Mouse (Mus musculus) kidney, postnatal 4 days (tissue): Measurements from ENCODE around the gene Kcnip2.

Experiments
- DNase-seq, 2 experiments: peaks; one replicate each; pipeline ENCODE4 v3.0.0; 2021; ENCODE audit warnings: mixed read lengths in 2 of 2

The Kcnip2 gene

GRCm38 (mm10) chr19:45815831-45816405 is at the start of gene Kcnip2:
TSS of gene Kcnip2 (minus strand) at chr19:45816061.
- peak; percentile 69 to 79 for DNase-seq

GRCm38 (mm10) chr19:45855284-45855920 is 39.5 kb upstream of the Kcnip2 start:
- DNase-seq, result no peak

GRCm38 (mm10) chr19:45854521-45854920 is 38.7 kb upstream of the Kcnip2 start:
- no peak for DNase-seq

- no peak for DNase-seq
These were observed 31.9 kb upstream of the Kcnip2 start for GRCm38 (mm10) chr19:45847733-45848093.

- DNase-seq, result peak; percentile 34 to 41
These were observed 31.3 kb upstream of the Kcnip2 start for GRCm38 (mm10) chr19:45847016-45847732.

- no peak for DNase-seq
These were observed 28.3 kb upstream of the Kcnip2 start for GRCm38 (mm10) chr19:45844209-45844608.

GRCm38 (mm10) chr19:45843424-45843823 is 27.6 kb upstream of the Kcnip2 start:
- no peak for DNase-seq

GRCm38 (mm10) chr19:45837050-45837994 is 21.5 kb upstream of the Kcnip2 start:
- DNase-seq, result no peak

- no peak for DNase-seq
These were observed 19.6 kb upstream of the Kcnip2 start for GRCm38 (mm10) chr19:45835490-45835889.

- no peak for DNase-seq
These were observed 17.8 kb upstream of the Kcnip2 start for GRCm38 (mm10) chr19:45833665-45834064.

GRCm38 (mm10) chr19:45830679-45831078 is 14.8 kb upstream of the Kcnip2 start:
- DNase-seq, result no peak

GRCm38 (mm10) chr19:45827736-45828135 is 11.9 kb upstream of the Kcnip2 start:
- no peak for DNase-seq

- DNase-seq, result no peak
These were observed 11.3 kb upstream of the Kcnip2 start for GRCm38 (mm10) chr19:45827125-45827524.

GRCm38 (mm10) chr19:45826146-45826545 is 10.3 kb upstream of the Kcnip2 start:
- no peak for DNase-seq

- DNase-seq, result no peak
These were observed 6.0 kb upstream of the Kcnip2 start for GRCm38 (mm10) chr19:45821832-45822231.

- peak in 1 of 2 experiments; percentile 32 for DNase-seq
These were observed 2.1 kb upstream of the Kcnip2 start for GRCm38 (mm10) chr19:45817816-45818490.

- peak; percentile 39 to 55 for DNase-seq
These were observed 866 bp upstream of the Kcnip2 start for GRCm38 (mm10) chr19:45816727-45817126.

- DNase-seq, result no peak
These were observed 691 bp downstream of the Kcnip2 start for GRCm38 (mm10) chr19:45815170-45815569.

- peak; percentile 63 to 68 for DNase-seq
These were observed 2.1 kb downstream of the Kcnip2 start for GRCm38 (mm10) chr19:45813801-45814200.

GRCm38 (mm10) chr19:45813263-45813662 is 2.6 kb downstream of the Kcnip2 start:
- peak; percentile 93 to 94 for DNase-seq

- no peak for DNase-seq
These were observed 3.1 kb downstream of the Kcnip2 start for GRCm38 (mm10) chr19:45812673-45813252.

GRCm38 (mm10) chr19:45812115-45812514 is 3.7 kb downstream of the Kcnip2 start:
- DNase-seq, result peak; percentile 69 to 77
